Mouse (Mus musculus) midbrain, postnatal 0 days (tissue): ENCODE data around the gene Rab20. TPM values are rescaled to one million over a fixed set of nuclear protein-coding genes. Genes with fewer than 3 reads are reported as not detected.

Source experiments
- ATAC-seq: fragments of 200-750 bp; cut with Nextera tagmentation; 2 replicates; pipeline ENCODE4 v1.8.0; 2017; ENCODE audit warnings: moderate number of reproducible peaks, mild to moderate bottlenecking, moderate TSS enrichment, moderate library complexity; ENCODE audit not compliant: low FRiP score
- DNase-seq: peaks from one replicate; pipeline ENCODE4 v3.0.0-alpha.2; 2015; ENCODE audit warnings: low spot score
- H3K27ac ChIP-seq: fragments of 300-500 bp; sonication (generic); 2 replicates; pipeline ENCODE4 v1.5.1; 2014; ENCODE audit warnings: low read depth, mild to moderate bottlenecking, low read length, mixed read lengths
- H3K27me3 ChIP-seq: fragments of 300-500 bp; sonication (generic); 2 replicates; pipeline ENCODE4 v1.6.1; 2014; ENCODE audit warnings: low read length, control low read depth, mixed read lengths; ENCODE audit not compliant: insufficient read depth
- H3K36me3 ChIP-seq: fragments of 300-500 bp; sonication (generic); 2 replicates; pipeline ENCODE4 v1.6.1; 2014; ENCODE audit warnings: low read length, control low read depth, mixed read lengths; ENCODE audit not compliant: insufficient read depth
- H3K4me1 ChIP-seq: fragments of 300-500 bp; sonication (generic); 2 replicates; pipeline ENCODE4 v1.6.1; 2014; ENCODE audit warnings: mild to moderate bottlenecking, control low read depth, antibody characterized with exemption, low read length, mixed read lengths; ENCODE audit not compliant: insufficient read depth
- H3K4me2 ChIP-seq: fragments of 300-500 bp; sonication (generic); 2 replicates; pipeline ENCODE4 v1.6.1; 2014; ENCODE audit warnings: low read depth, mild to moderate bottlenecking, low read length, mixed read lengths; ENCODE audit not compliant: poor library complexity, severe bottlenecking
- H3K4me3 ChIP-seq: fragments of 300-500 bp; sonication (generic); 2 replicates; pipeline ENCODE4 v1.5.1; 2014; ENCODE audit warnings: low read depth, mild to moderate bottlenecking, low read length, moderate library complexity
- H3K9ac ChIP-seq: fragments of 300-500 bp; sonication (generic); replicated peaks from 2 replicates; pipeline ENCODE4 v1.6.1; 2014; ENCODE audit warnings: mild to moderate bottlenecking, low read length, moderate library complexity, mixed read lengths; ENCODE audit not compliant: poor library complexity, severe bottlenecking
- H3K9me3 ChIP-seq: fragments of 300-500 bp; sonication (generic); 2 replicates; pipeline ENCODE4 v1.6.1; 2016; ENCODE audit warnings: low read length, control low read depth
- CTCF ChIP-seq: IDR thresholded peaks from 2 replicates; pipeline ENCODE4 v1.5.1; 2016; ENCODE audit warnings: antibody characterized with exemption, mild to moderate bottlenecking
- WGBS: fragments of 180-500 bp; shearing (Covaris S2); extraction: QIAGEN DNeasy Blood & Tissue Kit; methylation state at CpG from one replicate; pipeline ENCODE4 v1.1.7; 2014; 5-methylcytosine and 5-hydroxymethylcytosine counted together
- polyA plus RNA-seq: library from polyadenylated mRNA; unstranded; fragments of >200 nt; fragmentation: Nextera tagmentation; extraction: Ambion mirVana; gene quantifications from 2 replicates; pipeline ENCODE4 v1.2.1, GENCODE M21; 2015
- total RNA-seq: library from RNA; depleted of rRNA; stranded (reverse); fragments of >200 nt; gene quantifications from 2 replicates; pipeline ENCODE4 v1.2.3, GENCODE M21; 2014; rRNA removed

The Rab20 gene
- total and polyA plus RNA-seq, 2 experiments from 2014 or later: 0.60 to 0.72 TPM

- H3K9me3 ChIP-seq: no peaks in the 10 kb centered on the region
- 72% methylated on average over 4 of the region's 4 CpGs for WGBS
- ATAC-seq (no peak), DNase-seq (no peak)
- TF ChIP-seq CTCF: no peak
- no peak overlapping the region for H3K4me3 ChIP-seq
- no peaks in the 10 kb centered on the region for H3K27me3 ChIP-seq
- H3K4me1 ChIP-seq: no peaks in the 10 kb centered on the region; the same call in 1 of the 2 replicates
- H3K4me2 ChIP-seq: no peak overlapping the region
- H3K36me3 ChIP-seq: no peaks in the 10 kb centered on the region
- no peak overlapping the region for H3K27ac ChIP-seq
- no peak overlapping the region for H3K9ac ChIP-seq
These were observed 73.9 kb downstream of the Rab20 start for GRCm38 (mm10) chr8:11404614-11405013.

GRCm38 (mm10) chr8:11403813-11404212 is 74.7 kb downstream of the Rab20 start:
- Histone ChIP-seq H3K27ac (no peak overlapping the region), H3K4me2 (no peak overlapping the region), H3K9me3 (no peaks in the 10 kb centered on the region), H3K36me3 (no peaks in the 10 kb centered on the region), H3K9ac (no peak overlapping the region), H3K4me3 (no peak overlapping the region), H3K27me3 (no peaks in the 10 kb centered on the region), H3K4me1 (no peaks in the 10 kb centered on the region; the same call in 1 of the 2 replicates)
- ATAC-seq (no peak), DNase-seq (no peak)
- 90% methylated on average over 9 of the region's 9 CpGs for WGBS
- no peak for TF ChIP-seq CTCF

Other genes starting within 250 kb of the Rab20 start
- gene Col4a2, start 165.9 kb downstream of the Rab20 start, total RNA-seq: 92.5 and 103 TPM in 2 replicates
- 30.0 and 31.3 TPM in 2 replicates for gene Col4a2, start 165.9 kb downstream of the Rab20 start, polyA plus RNA-seq
- gene Col4a1, start 165.9 kb downstream of the Rab20 start, total RNA-seq: 193 and 219 TPM in 2 replicates
- 45.2 and 48.2 TPM in 2 replicates for gene Col4a1, start 165.9 kb downstream of the Rab20 start, polyA plus RNA-seq
- 88.6 and 89.7 TPM in 2 replicates for gene Naxd, start 18.8 kb upstream of the Rab20 start, total RNA-seq
- gene Naxd, start 18.8 kb upstream of the Rab20 start, polyA plus RNA-seq: 106 and 118 TPM in 2 replicates
- 35.5 and 39.3 TPM in 2 replicates for gene Cars2, start 72.1 kb upstream of the Rab20 start, total RNA-seq
- 19.5 and 20.1 TPM in 2 replicates for gene Cars2, start 72.1 kb upstream of the Rab20 start, polyA plus RNA-seq
- 17.8 and 20.7 TPM in 2 replicates for gene Ing1, start 76.9 kb upstream of the Rab20 start, total RNA-seq
- 36.2 and 39.0 TPM in 2 replicates for gene Ing1, start 76.9 kb upstream of the Rab20 start, polyA plus RNA-seq
- 126 and 127 TPM in 2 replicates for gene Ankrd10, start 157.0 kb upstream of the Rab20 start, total RNA-seq
- gene Ankrd10, start 157.0 kb upstream of the Rab20 start, polyA plus RNA-seq: 75.1 and 86.0 TPM in 2 replicates
- gene 1700016D06Rik, start 222.4 kb upstream of the Rab20 start, total RNA-seq: not detected in 2 replicates
- gene 1700016D06Rik, start 222.4 kb upstream of the Rab20 start, polyA plus RNA-seq: 0.47 and 0.48 TPM in 2 replicates
- gene Arhgef7, start 249.0 kb upstream of the Rab20 start, total RNA-seq: 87.5 and 124 TPM in 2 replicates
- 54.3 and 55.3 TPM in 2 replicates for gene Arhgef7, start 249.0 kb upstream of the Rab20 start, polyA plus RNA-seq